Mouse (Mus musculus): ENCODE data around the gene Ccdc191.

The Ccdc191 gene

GRCm38 (mm10) chr16:43994623-43995022 is 105.0 kb downstream of the Ccdc191 start:
- DNase-seq = no peak

DNA sequence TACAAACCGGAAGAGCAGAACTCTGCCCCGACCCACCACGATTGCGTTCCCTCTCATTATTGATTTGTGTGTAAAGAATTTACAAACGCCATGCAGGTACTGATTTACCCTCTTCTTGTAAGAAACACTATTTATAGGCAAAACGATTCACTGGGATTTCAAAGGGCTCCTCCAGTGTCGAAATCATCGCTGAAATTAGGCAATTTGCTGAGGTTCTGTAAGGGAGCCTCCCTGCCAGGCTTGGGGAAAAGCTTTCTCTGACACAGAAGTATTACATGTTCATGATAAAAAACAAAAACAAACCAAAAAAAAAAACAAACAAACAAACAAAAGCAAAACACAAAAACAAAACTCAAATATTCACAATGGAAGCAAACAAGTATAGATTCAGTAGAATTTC is 109.5 kb downstream of the Ccdc191 start:
- no peak for DNase-seq

GRCm38 (mm10) chr16:43999541-43999940 is 109.9 kb downstream of the Ccdc191 start:
- no peak for DNase-seq

DNA sequence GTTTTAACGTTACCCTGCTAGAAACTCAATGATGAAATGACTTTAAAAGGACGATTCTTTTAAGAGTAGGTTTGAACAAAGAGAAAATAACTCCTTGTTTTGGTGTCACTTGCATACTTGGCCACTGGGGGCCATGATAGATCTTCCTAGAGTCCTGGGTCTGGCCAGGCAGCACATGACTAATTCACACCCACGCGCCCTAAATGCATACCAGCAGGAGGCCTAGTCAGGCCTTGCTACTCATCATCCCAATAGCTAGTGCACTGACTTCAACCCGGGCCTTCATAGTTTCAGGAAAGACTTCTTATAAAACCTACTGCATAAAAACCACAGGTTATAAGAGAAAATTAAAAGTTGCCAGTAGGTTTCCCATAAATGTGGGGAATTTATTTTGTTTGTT is 112.5 kb downstream of the Ccdc191 start:
- no peak for DNase-seq

- DNase-seq = no peak
Observed at GRCm38 (mm10) chr16:44011010-44011409, 121.4 kb downstream of the Ccdc191 start.

All from kidney, postnatal 25 days (tissue).